Mouse (Mus musculus): Measurements from ENCODE around the gene Dnajc25. TPM values are rescaled to one million over a fixed set of nuclear protein-coding genes. Genes with fewer than 3 reads are reported as not detected.
A peak's percentile ranks its signal among the peaks of the same experiment; 100 is the strongest.

Gene Dnajc25
- polyA plus RNA-seq, 1 experiment from 2014 or later, result 14.1 TPM

- no peak for TF ChIP-seq CTCF (IDR thresholded peaks at IDR 0.05; ENCODE audit: low read depth)
- H3K27ac ChIP-seq, result no peak overlapping the region
- H3K36me3 ChIP-seq (ENCODE audit: insufficient read depth, low read length), result 0 out of 2 replicates have a peak, but pooled peaks cover 2% of the 10 kb centered on the region
- ATAC-seq (replicated peaks; ENCODE audit: low FRiP score, low read depth) (no peak), DNase-seq (ENCODE audit: low spot score) (no peak)
- H3K9me3 ChIP-seq (replicated peaks; ENCODE audit: low read length), result no peaks in the 10 kb centered on the region
- H3K27me3 ChIP-seq (ENCODE audit: insufficient read depth, low read length), result no peaks in the 10 kb centered on the region
- H3K4me2 ChIP-seq (ENCODE audit: low read length), result no peak overlapping the region
- 92% methylated on average over 7 of the region's 7 CpGs for WGBS
- peaks cover 7% of the 10 kb centered on the region for H3K4me1 ChIP-seq (replicated peaks; ENCODE audit: insufficient read depth, low read length)
- no peak overlapping the region for H3K9ac ChIP-seq (ENCODE audit: low read depth, low read length)
- no peak overlapping the region for H3K4me3 ChIP-seq (replicated peaks; ENCODE audit: low read depth, low read length)
Observed at GRCm38 (mm10) chr4:59009186-59009585, 14.3 kb downstream of the Dnajc25 start.

- H3K27ac ChIP-seq, result no peak overlapping the region
- WGBS, result 78% methylated on average over 4 of the region's 4 CpGs
- 0 out of 2 replicates have a peak, but pooled peaks cover 4% of the 10 kb centered on the region for H3K36me3 ChIP-seq (ENCODE audit: insufficient read depth, low read length)
- no peaks in the 10 kb centered on the region for H3K27me3 ChIP-seq (ENCODE audit: insufficient read depth, low read length)
- no peak for TF ChIP-seq CTCF (IDR thresholded peaks at IDR 0.05; ENCODE audit: low read depth)
- ATAC-seq (replicated peaks; ENCODE audit: low FRiP score, low read depth), result no peak
- no peak for DNase-seq (ENCODE audit: low spot score)
- peaks cover 2% of the 10 kb centered on the region for H3K4me1 ChIP-seq (replicated peaks; ENCODE audit: insufficient read depth, low read length)
- no peaks in the 10 kb centered on the region for H3K9me3 ChIP-seq (replicated peaks; ENCODE audit: low read length)
- H3K4me3 ChIP-seq (replicated peaks; ENCODE audit: low read depth, low read length), result no peak overlapping the region
- no peak overlapping the region for H3K9ac ChIP-seq (ENCODE audit: low read depth, low read length)
- H3K4me2 ChIP-seq (ENCODE audit: low read length), result no peak overlapping the region
Observed at GRCm38 (mm10) chr4:59009696-59010095, 14.8 kb downstream of the Dnajc25 start.

- Histone ChIP-seq H3K9ac (ENCODE audit: low read depth, low read length) (no peak overlapping the region), H3K36me3 (ENCODE audit: insufficient read depth, low read length) (0 out of 2 replicates have a peak, but pooled peaks cover 4% of the 10 kb centered on the region), H3K9me3 (replicated peaks; ENCODE audit: low read length) (no peaks in the 10 kb centered on the region), H3K27me3 (ENCODE audit: insufficient read depth, low read length) (no peaks in the 10 kb centered on the region), H3K27ac (no peak overlapping the region), H3K4me1 (replicated peaks; ENCODE audit: insufficient read depth, low read length) (no peaks in the 10 kb centered on the region; the same call in 1 of the 2 replicates), H3K4me3 (replicated peaks; ENCODE audit: low read depth, low read length) (no peak overlapping the region), H3K4me2 (ENCODE audit: low read length) (no peak overlapping the region)
- DNase-seq (ENCODE audit: low spot score), result no peak
- ATAC-seq (replicated peaks; ENCODE audit: low FRiP score, low read depth), result no peak
- no peak for TF ChIP-seq CTCF (IDR thresholded peaks at IDR 0.05; ENCODE audit: low read depth)
- 81% methylated on average over 3 of the region's 3 CpGs for WGBS
Observed at GRCm38 (mm10) chr4:59011446-59011845, 16.6 kb downstream of the Dnajc25 start.

- Histone ChIP-seq H3K36me3 (ENCODE audit: insufficient read depth, low read length) (peaks cover 16% of the 10 kb centered on the region; the same call in 1 of the 2 replicates), H3K4me3 (replicated peaks; ENCODE audit: low read depth, low read length) (no peak overlapping the region), H3K9me3 (replicated peaks; ENCODE audit: low read length) (no peaks in the 10 kb centered on the region), H3K9ac (ENCODE audit: low read depth, low read length) (no peak overlapping the region), H3K27me3 (ENCODE audit: insufficient read depth, low read length) (no peaks in the 10 kb centered on the region), H3K4me1 (replicated peaks; ENCODE audit: insufficient read depth, low read length) (no peaks in the 10 kb centered on the region), H3K4me2 (ENCODE audit: low read length) (no peak overlapping the region), H3K27ac (no peak overlapping the region)
- WGBS, result 68% methylated on average over 3 of the region's 3 CpGs
- DNase-seq (ENCODE audit: low spot score) (no peak), ATAC-seq (replicated peaks; ENCODE audit: low FRiP score, low read depth) (no peak)
- no peak for TF ChIP-seq CTCF (IDR thresholded peaks at IDR 0.05; ENCODE audit: low read depth)
Observed at GRCm38 (mm10) chr4:59015181-59015580, 20.3 kb downstream of the Dnajc25 start.

GRCm38 (mm10) chr4:59016922-59017321 is 22.1 kb downstream of the Dnajc25 start:
- ATAC-seq (replicated peaks; ENCODE audit: low FRiP score, low read depth), result no peak
- Histone ChIP-seq H3K27me3 (ENCODE audit: insufficient read depth, low read length) (no peaks in the 10 kb centered on the region), H3K9me3 (replicated peaks; ENCODE audit: low read length) (no peaks in the 10 kb centered on the region), H3K4me3 (replicated peaks; ENCODE audit: low read depth, low read length) (no peak overlapping the region), H3K9ac (ENCODE audit: low read depth, low read length) (no peak overlapping the region), H3K4me2 (ENCODE audit: low read length) (no peak overlapping the region), H3K27ac (no peak overlapping the region), H3K4me1 (replicated peaks; ENCODE audit: insufficient read depth, low read length) (no peaks in the 10 kb centered on the region), H3K36me3 (ENCODE audit: insufficient read depth, low read length) (peaks cover 21% of the 10 kb centered on the region; the same call in 1 of the 2 replicates)
- 92% methylated on average over 2 of the region's 2 CpGs for WGBS
- no peak for TF ChIP-seq CTCF (IDR thresholded peaks at IDR 0.05; ENCODE audit: low read depth)
- no peak for DNase-seq (ENCODE audit: low spot score)

GRCm38 (mm10) chr4:59034325-59034917 is 39.6 kb downstream of the Dnajc25 start:
- Histone ChIP-seq H3K9me3 (replicated peaks; ENCODE audit: low read length) (no peaks in the 10 kb centered on the region), H3K27ac (no peak overlapping the region), H3K27me3 (ENCODE audit: insufficient read depth, low read length) (no peaks in the 10 kb centered on the region), H3K4me2 (ENCODE audit: low read length) (peak overlapping the region; percentile 84), H3K4me1 (replicated peaks; ENCODE audit: insufficient read depth, low read length) (no peaks in the 10 kb centered on the region), H3K4me3 (replicated peaks; ENCODE audit: low read depth, low read length) (peak overlapping the region; percentile 80), H3K9ac (ENCODE audit: low read depth, low read length) (no peak overlapping the region), H3K36me3 (ENCODE audit: insufficient read depth, low read length) (no peaks in the 10 kb centered on the region)
- ATAC-seq (replicated peaks; ENCODE audit: low FRiP score, low read depth), result no peak
- no peak for TF ChIP-seq CTCF (IDR thresholded peaks at IDR 0.05; ENCODE audit: low read depth)
- no peak for DNase-seq (ENCODE audit: low spot score)
- 71% methylated on average over 10 of the region's 10 CpGs for WGBS
